Mouse (Mus musculus) heart, postnatal 0 days (tissue): ENCODE data around the gene Gm26657.

Experiments
- CTCF ChIP-seq: IDR thresholded peaks from 2 replicates; pipeline ENCODE4 v1.5.1; 2016; ENCODE audit warnings: antibody characterized with exemption, control low read depth, low read depth
- EP300 ChIP-seq: IDR thresholded peaks from 2 replicates; pipeline ENCODE4 v1.6.1; 2016; ENCODE audit warnings: antibody characterized with exemption, low read depth

- TF ChIP-seq EP300 (no peak), CTCF (no peak)
Observed at GRCm38 (mm10) chr4:56702234-56702633, 37.6 kb upstream of the Gm26657 start.
